Mouse (Mus musculus) retina, postnatal 7 days (tissue): ENCODE data around the gene Mcub.

Source experiments
- DNase-seq: peaks from one replicate; pipeline ENCODE4 v3.0.0-alpha.2; 2012; ENCODE audit warnings: low read depth, low spot score

Gene Mcub

DNA sequence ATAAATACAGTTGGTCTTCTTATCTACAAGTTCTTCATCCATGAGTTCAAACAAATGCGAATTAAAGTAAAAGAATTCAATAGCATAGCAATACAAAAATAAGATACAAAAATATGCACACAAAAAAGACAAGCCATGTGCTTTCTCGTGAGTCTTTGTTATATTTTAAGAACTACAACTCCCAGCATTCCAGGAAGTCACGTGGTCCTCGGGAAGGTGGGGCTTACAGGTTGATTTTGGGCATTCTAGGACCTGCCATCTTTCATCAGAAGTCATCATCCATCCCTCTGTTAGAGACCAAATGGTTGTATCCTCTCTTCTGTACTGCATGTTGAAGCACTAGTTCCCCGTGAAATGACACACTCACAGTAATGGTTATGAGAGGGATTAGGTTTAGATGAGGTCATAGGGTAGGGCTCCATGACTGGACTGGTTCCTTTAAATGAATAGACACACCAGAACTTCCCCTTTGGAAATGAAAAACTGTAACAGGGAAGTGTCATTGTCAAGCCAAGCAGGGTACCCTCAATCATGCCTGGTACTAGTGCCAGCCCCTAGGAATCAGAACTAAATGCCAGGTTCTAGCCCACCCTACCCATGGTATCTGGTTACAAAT, 20.7 kb downstream of the Mcub start:
- DNase-seq: no peak

DNA sequence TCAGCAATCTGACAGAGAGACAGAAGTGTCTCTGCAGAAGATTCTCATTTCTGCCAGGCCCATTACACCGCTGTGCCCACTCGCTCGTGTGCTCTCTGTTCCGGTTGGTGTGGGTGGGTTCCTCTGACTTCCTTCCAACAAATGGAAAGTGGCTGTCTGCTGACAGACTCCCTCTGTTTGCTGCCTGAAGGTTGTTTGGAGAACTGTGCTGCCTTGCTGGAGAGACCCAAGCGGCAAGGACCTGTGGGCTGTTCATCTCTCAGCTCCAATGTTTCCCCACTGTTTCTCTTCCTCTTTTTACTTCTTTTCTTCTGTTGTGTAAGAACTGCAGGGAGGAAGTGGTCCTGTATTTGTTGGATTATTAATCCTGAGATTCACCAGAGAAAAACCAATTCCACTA, 21.6 kb downstream of the Mcub start:
- DNase-seq: no peak

DNA sequence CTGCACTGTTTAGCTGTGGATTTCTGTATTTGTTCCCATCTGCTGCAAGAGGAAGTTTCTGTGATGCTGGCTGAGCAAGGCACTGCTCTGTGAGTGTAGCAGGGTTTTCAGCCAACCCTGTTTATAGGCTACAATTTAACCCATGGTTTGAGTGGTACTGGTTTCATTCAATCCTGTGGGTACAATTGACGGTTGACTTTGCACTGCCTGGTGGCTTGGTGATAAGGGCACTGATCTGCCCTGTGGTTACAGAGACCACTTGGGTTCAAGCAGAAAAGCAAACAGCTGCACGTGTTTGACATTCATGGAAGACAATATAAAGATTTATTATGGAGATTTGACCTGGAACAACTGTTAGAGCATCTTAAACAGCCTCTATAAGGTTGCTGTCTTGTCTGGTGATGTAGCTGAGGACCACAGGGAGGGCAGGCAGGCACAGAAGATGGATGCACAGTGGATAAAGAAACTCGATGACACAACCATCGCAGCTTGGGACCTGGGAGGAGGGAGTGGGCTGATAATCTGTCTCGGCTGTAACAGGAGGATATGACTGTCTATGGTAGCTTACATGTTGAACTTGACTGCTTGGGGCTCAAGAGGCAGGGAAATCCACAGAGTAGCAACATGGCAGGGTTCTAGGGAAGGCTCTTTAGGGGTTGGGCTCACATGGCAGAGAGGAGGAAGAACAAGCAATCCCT, 23.6 kb downstream of the Mcub start:
- DNase-seq: no peak

DNA sequence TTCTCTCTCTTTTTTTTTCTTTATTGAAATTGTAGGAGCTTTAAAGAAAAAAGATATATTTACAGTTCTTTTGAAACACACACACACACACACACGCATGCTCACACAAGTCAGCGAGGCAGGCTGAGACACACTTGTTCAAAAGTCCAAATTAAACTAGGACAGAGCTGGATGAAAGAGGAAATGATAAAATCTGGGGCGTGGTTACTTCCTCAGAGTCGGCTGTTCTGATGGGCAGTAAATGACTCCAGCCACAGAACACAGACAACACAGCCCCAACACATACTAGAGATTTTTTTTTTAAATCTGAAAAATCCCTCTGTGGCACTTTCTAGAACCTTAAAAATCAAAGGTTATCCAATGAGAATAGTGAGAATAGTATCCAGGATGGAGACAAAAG, 26.2 kb downstream of the Mcub start:
- DNase-seq: no peak

DNA sequence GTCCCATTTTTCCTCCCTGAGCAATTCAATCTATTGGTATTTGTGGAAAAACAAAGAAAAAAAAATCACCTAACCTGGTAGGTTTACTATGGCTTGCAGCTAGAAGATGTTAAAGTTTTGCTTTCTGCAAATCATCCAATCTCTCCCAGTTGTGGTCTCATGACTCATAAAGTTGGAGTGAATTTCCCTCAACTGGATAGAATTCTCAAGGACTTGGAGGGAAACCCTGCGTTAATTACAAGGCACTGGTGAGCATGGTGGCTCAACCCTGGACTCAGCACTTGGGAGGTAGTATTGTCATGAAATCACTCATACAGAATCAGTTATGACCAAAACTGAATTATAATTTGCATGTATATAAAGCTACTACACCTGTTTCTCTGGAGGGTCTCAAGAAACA, 28.7 kb downstream of the Mcub start:
- no peak for DNase-seq

DNA sequence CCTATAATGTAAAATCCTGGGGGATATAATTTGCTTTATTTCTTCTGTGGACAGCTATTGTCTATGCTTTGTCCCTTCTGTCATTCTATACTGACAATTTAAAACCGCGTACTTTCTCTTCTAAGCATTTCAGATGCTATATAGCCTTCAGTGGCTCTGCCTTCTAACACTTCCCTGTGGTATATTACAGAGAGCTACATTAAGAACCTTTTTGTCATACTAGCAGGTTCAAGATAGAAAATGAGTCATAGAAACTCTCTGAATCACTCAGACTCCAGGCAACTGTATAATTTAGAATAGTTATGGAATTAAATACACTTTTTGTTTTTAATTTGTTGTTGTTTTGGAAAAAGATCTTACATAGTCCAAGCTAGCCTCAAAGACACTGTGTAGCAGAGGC, 29.2 kb downstream of the Mcub start:
- DNase-seq: no peak

DNA sequence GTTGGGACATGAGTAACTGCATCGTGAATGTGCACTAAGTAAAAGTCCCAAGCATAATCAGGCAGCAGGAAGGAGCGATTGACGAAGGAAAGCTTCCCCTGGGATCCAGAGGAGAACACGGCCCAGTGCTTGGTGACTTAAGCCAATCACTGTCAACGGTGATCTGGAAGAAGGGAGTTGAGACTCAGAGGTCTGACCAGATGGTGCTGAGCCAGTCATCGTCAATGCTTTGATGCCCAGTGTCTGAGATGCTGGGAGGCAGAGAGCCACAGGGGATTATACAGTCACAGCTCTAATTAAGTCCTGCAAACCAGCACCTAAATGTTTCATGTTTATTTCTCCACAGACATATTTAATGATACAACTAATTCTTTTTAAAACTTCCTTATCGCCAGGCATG, 30.9 kb downstream of the Mcub start:
- no peak for DNase-seq

DNA sequence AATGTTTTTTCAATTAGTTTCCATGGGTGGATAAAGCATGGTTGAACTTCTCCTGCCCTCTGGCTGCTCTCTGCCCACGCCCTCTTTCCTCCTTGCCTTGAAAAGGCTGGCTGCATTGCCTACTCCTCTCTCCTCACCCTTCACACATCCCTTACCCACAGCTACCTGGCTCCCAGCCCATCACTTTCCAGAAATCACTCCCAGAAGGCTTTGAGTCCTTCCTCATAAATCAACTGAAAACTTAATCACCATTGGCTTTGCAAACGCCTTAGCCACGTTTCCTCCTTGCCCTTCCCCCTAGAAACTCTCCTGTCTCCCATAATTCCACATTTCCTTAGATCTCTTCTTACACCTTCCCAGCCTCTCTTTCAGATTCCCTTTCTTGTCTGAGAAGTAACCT, 32.2 kb downstream of the Mcub start:
- no peak for DNase-seq

DNA sequence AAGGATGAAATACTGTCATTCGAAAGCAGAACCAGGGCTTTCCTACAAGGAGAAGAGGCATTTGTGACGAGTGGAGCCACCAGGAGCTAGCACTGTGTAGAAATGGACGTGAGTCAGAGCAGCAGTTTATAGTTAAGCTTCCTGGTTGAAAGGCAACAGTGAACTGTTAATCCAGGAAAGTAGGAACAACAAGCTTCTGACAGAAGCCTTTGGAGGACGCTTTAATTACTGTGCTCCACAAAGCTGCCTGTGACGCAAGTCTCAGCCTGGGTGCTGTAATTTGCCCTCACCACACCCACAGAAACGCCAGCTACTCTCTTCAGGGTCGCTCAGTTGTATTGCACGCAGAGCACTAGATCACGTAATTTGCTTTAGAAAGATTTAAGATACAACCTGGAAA, 33.4 kb downstream of the Mcub start:
- no peak for DNase-seq

DNA sequence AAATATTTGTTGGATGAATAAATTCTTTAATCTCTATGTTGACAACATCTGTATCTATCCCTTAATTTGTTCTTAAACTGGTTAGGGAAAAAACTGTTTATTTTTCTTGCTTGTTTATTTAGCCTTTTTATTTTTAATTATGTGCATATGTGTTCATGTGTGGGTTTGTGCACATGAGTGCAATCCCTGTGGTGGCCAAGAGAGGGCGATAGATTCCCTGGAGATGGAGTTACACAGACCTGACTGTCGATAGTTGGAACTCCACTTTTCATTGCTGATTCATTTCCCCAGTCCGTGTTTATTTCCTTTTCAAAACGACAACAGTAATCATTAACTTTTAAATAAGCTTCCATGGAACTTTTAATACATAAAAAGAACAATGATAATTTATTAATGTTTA, 37.6 kb downstream of the Mcub start:
- DNase-seq: no peak

DNA sequence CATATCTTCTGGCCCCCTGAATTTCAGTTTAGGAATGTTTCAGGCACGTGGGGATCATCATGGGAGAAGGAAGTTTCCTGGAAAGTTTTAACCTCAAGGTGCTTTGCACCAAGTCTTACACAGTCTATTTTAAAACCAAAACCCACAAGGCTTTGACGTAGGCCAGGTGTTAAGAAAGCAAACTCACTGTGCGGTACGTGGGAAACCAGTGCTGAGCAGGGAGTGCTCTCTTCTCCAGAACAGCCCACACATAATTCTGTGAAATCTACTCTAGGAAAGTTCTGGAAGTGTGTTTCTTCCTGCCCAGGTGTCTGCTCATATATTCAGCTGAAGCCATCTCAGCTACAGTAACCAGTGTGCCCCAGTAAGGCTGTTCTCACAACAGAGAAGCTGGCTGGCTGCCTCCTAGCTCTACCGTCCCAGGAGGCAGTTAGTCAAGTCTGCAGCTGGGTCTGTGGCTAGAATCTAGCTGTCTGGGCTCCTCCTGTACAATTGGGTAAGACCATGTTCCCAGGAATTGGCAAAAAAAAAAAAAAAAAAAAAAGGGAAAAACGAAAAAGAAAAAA, 39.7 kb downstream of the Mcub start:
- DNase-seq: no peak

DNA sequence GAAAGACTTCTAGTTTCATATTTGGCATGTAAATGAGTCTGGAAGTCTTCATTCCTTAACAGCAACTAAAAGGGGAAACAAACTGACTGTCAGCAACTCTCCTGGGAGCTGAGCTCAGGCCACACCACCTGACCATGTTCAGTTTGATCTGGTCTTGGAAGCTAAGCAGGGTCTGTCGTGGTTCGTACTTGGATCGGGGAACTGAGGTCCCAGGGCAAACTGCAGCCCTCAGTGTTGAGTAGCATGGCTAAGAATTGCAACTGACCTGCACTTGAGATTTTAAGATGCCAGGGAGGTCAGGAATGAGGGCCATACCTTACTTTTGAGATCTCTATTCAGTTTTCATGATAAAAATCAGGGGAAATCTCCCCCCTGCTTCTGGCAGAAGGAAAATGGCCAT, 44.1 kb downstream of the Mcub start:
- no peak for DNase-seq

DNA sequence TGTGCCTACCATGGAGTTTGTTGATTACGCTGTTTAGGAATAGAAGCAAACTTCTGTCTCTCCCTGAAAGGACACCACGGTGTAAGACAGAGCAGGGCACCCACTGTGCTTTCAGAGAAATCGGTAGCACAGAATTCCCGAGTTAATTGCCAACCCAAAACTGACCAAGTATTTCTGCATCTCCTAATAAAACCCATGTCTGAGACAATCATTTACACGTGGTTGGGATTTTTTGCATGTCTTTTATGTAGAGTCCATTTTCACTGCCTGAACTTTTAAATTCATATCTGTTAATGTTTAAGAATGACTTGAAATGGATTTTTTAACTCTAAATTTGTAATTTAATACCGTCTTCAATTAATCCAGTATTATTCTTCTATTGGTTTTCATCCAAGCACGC, 46.4 kb downstream of the Mcub start:
- no peak for DNase-seq

DNA sequence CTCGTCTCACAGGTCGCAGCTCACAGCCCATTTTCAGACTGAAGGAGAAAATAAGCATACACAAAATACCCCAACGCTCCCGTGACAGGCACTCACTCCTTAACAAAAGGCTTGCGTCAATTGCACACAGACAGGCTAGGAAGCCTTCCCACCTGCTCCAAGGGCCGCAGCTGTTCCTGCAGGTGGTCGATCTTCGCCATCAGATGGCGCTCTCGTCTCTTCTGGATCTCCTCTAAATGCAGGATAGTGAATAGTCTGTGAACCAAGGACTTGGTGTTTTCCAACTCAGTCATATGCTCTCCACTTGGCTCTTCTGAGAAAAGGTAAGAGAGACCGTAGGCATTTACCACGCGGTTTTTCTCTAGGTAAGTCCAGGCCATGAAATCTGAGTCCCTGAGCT, 51.6 kb downstream of the Mcub start:
- peak; percentile 46 for DNase-seq

DNA sequence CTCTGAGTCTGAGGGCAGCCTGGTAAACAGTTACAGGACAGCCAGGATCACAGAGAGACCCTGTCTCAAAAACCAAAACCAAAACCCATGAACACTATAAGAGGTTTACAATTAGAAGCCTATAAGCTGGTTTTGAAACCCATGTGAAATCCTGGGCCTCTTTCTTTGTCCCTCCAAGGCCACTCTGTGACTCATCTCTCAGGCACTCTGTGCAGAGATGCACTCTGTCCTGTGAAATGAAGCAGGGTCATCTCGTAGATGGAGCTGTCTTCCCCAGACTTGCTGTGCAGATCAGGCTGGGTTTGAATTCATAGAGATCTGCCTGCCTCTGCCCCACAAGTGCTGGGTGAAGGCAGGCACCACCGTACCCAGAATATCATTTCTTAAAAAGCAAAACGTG, 52.6 kb downstream of the Mcub start:
- no peak for DNase-seq

DNA sequence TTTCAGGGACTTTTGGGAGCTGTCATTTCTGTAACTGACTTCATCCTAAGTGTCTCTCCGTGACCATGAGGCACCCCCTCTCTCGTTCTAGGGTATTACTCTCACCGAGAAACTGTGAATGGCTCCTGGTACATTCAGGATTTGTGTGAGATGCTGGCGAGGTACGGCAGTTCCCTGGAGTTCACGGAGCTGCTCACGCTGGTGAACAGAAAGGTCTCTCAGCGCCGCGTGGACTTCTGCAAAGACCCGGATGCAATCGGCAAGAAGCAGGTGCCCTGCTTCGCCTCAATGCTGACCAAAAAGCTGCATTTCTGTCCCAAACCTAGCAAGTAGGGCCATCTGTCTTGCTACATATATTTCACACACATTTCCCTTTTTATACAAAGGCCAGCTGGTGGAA, 56.8 kb downstream of the Mcub start:
- no peak for DNase-seq

DNA sequence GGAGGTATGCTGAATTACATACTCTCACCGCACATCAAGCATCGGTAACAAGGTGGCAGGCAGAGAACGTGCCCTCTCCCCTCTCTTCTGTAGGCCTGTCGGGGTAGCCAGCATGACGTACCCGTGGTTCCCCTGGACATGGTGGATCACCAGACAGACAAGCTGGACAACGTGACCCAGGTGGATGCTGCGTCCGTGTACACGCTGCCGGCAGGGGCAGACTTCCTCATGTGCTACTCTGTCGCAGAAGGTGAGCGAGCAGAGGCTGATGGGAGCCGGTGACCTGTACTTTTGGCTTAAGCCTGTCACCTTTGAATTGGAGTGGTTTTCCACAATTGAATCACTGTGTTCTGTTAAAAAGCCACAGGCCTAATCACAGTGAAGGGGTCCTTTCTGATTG, 58.0 kb downstream of the Mcub start:
- DNase-seq: no peak

DNA sequence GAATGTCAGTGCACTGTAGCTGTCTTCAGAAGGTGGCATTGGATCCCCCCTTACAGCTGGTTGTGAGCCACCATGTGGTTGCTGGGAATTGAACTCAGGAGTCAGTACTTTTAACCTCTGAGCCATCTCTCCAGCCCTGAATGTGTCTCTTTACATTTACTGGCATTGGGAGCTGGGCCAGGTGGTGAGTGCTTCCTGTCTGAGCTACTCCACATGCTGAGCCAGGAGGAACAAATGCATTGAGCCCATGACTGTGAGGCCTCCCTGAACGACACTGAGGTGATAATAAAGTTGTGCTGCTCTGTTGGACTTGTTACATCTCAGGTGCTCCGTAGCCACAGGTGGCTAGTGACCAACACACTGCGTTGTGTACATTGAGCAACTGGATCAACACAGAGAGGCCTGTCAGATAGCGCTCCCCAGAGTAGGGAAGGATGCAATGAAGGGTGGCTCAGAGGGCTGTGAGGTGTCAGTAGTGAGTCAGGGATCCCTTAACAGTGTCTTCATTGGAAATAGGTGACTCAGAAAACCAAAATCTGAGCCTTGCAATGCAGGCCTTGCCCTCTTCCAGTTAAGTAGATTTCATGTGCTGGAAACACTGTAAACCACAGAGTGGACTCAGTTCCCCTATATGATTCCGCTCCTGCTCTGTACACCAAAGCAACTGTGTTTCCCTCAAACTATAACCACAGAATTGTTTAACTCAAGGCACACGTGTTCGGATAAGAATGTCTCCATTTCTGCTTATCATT, 65.4 kb downstream of the Mcub start:
- DNase-seq: no peak

DNA sequence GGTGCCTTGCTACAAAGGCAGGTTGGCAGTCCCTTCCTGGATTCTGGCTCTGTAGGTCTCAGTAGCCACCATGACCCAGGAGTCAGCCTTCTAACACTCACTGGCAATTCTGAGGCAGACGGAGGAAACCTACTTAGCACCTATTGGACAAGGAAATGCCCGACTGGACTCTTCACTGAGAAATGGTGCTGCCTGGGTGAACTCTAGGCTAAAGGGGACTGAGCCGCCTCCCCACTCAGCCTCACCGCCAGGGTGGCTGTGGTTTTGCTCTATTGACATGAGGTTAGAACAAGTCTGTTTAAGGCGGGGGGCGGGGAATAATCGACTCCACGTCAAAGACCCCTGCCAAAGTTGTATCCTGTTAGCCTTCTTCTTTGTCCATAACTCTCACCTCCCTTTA, 66.1 kb downstream of the Mcub start:
- no peak for DNase-seq

DNA sequence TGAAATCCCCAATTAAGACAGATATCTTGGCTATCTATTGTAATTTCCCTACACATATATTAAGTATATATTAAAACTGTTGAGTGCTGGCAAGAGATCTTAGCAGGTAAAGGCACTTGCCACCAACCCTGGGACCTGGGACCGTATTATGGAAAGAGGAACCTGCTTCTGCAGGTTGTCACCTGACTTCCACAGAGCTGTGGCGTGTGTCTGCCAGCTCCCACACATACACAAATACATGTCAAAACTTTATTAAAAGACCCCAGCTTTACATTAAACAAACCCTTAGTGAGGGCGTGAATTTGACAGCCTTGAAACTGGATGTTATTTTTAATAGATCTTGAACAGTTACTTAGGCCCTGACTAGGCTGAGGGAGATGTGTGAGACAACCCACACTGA, 66.6 kb downstream of the Mcub start:
- no peak for DNase-seq

DNA sequence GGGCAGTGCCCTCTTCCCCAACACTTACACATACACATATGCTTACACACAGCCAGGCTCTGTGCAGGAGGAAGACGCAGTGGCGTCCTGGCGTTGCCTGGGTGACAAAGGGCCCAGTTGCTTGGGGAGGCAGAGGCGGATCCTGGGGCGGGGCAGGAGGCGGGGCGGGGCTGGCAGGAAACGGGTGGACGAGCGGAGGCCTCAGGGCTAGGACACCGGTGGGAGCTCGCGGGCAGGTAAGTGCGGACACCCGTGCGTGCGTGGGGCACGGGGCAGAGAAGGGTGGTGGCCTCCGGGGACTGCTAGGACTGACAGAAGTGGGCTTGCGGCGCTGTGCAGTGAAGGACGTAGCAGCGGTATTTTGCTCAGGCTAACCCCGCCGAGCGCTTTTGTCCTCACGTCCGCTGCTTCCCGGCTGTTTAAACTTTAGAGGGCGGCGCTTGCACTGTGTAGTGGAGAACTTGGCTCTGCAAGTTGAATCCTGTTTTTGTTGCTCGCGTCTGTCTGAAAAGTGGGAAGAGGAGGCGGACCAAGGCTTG, 68.7 kb downstream of the Mcub start, which contains the start of gene Casp6:
Casp6 (plus strand) TSS at position 155 of the 539 bp plus-strand sequence.
- no peak for DNase-seq

DNA sequence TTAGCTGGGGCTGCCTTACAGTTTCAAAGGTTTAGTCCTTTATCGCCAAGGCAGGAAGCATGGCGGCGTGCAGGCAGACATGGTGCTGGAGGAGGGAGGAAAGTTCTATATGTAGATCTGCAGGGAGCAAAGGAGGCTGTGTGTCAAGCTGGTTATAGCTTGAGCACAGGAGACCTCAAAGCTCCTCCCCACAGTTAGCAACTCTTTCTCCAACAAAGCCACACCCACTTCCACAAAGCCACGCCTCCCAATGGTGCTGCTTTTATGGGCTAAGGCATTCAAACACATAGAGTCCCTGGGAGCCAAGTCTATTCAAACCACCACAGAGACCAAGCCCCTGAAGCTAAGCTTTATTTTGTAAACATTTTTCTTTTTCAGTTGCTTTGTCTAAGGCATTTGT, 71.1 kb downstream of the Mcub start:
- no peak for DNase-seq
